Mouse (Mus musculus) c-Kit-positive CD71-negative TER-119-negative erythroid progenitor cells, embryonic 14.5 days (primary cell): ENCODE measurements at regions not wholly inside any gene's neighbourhood (a gene's known extent, or its start where the extent isn't known, plus 50 kb on each side); places are given as distances from the start of the nearest gene placed in this dataset.

Source experiments
- DNase-seq: peaks from one replicate; pipeline ENCODE4 v3.0.0-alpha.2; 2013; ENCODE audit warnings: low read depth

DNA sequence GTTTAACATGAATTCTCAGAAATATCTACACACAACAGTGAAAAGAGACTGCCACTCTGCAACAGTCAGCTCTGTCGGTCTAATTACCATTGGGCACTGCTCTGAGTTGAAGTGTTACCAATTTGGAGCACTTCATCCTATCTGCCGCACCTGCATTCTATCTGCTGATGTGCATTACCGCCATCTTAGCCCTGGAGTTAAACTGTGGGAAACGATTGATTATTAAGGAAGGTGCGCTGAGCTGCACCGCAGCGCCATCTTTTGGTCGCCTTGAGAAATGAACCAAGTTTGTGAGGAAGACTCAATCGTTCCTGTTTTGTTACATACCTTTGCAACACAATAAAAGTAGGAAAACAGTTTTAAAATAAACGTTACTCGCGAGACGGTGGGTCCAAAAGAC lies 110.5 kb downstream of the Rergl start:
- peak; percentile 10 for DNase-seq

DNA sequence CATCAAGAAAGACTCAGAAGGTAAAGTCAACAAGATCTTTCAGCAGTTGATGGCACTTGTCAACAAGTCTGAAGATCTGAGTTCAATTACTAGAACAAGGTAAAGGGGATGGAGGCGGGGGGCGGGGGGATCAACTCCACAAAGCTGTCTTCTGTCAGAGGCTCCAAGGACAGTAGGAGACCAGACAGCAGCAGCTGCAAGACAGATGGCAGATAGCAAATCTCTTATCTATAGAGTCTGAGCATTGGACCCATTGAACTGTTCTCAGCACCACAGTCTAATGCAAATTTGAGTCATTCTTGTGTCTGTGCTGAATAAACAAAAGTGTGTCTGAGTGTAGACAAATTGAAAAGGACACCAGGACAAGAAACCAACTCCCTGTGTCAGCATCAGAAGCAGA lies 150.8 kb downstream of the Rergl start:
- DNase-seq, result no peak

DNA sequence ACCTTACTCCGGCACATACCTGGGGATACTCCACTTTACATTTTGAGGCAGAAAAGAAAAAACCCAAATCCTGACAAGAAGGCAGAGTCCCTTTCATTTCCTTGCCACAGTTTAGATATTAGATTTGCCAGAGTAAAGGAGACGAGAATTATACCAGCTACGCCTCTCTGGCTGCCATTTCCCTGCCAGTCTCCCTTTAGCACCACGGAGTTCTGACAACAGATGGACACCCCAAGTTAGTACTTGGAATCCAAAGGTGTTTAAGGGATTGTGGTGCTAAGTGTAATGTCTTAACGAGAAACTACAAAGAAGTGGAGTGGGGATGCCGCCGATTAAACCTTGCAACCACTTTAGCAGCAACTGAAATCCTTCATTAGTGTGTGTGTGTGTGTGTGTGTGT lies 176.6 kb downstream of the Rergl start:
- DNase-seq, result no peak

DNA sequence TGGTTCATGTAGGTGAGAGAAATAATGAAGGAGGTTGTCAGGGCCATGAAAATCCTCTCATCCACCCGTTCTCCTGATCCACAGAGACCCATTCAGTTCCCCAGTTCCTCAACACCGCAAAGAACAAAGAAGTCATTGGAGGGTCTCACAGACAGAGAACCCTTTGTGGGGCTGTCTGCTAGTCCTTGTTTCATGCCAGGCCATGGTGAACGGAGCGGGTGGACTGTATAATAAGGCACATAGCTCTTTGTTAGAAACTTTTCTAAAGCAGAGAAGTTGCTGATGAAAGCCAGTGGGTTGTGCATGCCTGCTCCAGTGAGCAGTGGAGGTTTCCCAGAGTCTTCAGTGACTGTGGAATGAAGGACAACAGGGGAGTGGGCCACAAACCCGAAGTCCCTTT lies 194.1 kb downstream of the Rergl start:
- DNase-seq, result no peak

DNA sequence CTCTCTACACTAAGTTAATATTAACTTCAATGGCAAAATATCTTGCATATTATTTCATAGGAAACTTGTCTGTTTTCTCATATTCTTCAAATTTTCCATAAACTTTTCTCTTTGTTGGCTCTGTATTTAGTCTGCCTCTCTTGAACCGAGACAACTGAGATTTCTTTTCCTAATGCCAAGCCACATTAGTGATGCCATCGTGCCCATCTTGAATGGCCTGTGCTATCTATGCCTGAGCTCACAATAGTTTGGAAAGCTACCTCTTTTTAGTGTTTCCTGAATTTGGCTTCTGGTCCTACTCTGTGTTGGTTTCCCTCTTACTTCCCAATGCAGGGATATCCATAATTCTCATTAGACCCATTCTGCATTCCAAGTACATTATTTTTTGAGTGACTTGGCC lies 197.5 kb downstream of the Rergl start:
- DNase-seq, result no peak

DNA sequence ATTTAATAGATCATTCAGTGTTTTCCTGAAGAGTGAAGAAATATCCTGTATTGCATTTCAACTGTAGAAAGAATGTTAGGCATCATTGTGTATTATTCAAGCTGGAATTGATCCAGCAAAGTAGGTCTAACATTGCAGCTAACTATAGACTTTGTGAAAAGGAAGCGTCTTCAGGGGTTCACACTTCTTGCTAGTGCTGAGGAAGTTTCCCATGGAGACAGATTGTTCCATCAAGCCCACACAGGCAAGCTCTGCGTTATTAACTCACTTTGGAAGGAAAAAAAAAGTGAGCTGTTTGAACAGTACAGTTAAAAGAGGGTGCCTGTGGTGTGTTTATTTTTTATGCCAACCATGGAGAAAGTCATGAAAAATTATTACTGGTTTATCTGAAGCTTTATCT lies 206.1 kb downstream of the Rergl start:
- DNase-seq, result no peak

DNA sequence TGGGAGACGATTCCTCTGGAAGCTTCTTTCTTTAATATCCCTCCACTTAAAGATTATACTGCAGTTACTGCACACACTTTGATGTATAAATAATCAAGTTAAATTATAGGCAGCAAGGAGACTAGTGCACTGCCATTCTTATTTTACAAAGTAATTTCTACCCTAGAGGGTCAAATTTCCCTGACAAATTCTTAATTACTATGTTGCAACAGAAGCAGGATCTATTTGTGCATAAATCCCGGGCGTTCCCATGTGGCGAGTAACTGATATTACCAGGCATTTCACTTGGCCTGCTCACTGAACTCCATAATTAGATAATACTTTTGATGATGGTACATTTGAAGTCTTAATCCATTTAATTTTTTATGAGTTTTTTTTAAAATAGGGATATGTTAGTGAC lies 222.7 kb downstream of the Rergl start:
- no peak for DNase-seq

DNA sequence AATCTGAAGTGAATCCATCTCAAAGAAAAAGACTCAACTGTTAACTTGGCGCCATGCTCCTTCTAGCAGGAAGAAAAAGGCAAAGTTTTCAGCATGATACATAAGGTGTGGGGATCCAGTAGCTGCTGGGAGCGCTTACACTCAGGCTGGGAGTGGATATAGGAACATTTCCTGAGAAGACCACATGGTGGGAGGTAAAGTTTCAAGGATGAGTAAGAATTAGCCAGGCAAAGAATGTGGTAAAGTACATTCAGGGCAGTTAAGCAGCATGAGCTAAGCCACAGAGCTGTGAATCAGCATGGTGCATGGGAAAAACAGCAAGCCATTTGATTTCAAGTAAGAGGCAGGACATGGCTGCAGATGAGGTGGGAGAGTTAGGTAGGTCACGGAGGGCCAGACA lies 226.3 kb downstream of the Rergl start:
- DNase-seq, result no peak

DNA sequence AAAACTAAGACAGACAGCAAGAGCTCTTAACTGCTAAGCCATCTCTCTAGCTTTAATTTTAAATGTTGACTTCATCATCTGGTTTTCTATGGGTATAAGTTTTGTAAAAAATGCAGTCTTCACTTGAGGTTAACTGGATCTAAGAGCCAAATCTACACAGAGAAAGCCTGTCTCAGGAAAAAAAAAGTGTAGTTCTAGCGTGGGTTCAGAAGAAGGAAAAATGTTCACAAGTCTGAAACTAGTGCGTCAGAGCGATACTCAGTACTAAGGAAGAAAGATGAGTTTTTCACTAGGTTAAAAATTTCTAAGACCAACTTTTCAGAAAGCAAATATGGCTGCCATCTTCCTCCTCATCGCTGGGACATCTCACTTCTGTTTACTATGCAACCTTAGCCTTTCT lies 248.1 kb downstream of the Rergl start:
- no peak for DNase-seq

DNA sequence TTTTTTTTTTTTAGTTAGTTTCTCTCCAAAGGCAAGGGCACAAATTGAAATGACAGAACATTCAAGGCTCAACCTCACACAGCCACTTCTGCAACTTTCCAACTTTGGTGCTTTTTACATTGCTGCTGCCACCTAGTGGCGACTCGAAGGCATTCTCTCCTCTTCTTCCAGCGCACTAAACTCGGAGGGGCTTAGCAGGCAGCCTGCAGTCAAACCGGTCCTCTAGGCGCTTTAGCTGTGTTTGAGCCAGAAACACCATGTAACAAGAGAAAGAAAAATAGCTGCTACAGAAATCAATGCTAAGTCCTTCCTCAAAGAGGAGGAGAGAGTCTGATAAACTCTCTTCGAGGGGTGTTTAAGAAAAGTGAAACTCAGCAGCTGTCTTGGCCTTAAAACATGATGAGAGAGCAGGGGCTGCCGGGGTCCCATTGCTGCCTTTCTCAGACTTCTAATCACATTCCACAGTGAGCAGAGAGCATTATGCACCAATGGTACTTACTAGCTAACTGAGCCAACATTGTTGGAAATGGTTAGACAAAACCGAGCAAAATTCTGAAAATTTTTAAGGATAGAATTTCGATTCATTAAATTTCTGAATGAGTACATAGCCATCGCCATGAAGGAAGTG lies 252.7 kb downstream of the Rergl start:
- DNase-seq, result peak; percentile 25

DNA sequence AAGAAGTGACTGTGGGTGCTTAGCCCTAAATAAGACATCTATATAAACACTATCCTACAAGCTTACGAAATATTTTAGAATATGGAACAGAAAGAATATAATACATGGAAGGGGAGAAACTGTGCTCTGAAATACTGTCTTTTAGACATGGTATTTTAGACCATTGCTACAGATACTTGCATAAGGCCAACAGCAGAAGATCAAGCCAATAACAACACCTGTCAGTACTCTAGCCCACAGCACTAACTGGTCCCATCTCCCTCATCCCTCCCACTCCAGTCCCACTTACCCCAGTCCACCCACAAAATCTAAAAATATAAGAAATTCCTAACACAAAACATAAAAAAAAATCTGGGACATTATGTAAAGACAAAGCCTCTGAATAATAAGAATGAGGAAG lies 275.6 kb downstream of the Rergl start:
- DNase-seq, result no peak

DNA sequence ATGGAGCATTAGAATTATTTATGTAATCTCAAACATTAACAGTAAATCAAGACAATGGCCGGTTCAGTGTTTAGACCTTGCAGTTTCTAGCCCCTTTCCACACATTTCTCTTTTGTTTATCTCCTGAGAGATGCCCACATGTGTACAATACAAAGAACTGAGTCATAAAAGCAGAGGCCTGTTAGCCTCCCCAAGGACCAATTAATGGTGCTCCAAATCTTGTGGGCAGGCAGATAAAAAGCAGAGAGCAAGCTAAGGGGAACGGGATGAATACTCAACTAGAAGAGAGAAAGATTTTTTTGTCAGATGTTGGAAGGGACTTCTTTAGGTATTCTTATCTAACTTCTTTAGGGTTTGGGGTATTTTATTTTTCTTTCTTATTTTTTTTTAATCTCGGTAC lies 287.3 kb downstream of the Rergl start:
- DNase-seq, result no peak

DNA sequence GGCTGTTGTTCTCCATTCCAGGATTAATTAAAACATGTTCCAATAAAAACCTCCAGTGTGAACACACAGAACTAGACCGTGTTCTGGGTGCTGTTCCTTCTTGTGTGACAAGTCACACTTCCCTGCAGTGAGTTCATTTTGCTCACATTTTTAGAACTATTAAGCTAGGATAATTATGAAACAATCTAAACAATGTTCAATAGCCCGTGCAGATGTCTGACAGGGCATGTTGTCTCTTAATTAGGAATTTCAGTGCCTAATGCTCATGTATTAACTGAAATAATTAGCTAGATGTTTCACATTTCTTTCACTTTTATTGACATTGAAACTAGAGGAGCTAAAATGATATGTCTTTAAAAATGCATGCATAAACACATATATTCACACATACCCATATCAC lies 291.5 kb downstream of the Rergl start:
- DNase-seq, result no peak

DNA sequence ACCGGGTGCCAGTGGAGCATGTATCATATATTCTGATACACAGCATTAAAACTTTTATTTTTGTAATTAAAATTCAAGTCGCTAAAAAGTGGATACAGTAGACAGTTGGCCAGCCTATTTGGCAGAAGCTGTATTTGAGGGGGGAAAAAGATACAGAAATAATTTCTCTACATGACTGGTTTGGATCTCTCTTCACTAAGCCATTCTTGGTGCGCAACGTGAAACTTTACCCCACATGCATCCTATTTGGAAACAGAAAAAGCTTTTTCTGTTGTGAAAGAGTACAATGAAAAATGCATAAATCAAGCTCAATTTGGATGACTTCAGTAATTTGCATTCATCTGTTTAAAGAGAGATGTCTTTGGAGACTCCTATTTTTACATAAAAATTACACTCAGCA lies 303.2 kb downstream of the Rergl start:
- no peak for DNase-seq

DNA sequence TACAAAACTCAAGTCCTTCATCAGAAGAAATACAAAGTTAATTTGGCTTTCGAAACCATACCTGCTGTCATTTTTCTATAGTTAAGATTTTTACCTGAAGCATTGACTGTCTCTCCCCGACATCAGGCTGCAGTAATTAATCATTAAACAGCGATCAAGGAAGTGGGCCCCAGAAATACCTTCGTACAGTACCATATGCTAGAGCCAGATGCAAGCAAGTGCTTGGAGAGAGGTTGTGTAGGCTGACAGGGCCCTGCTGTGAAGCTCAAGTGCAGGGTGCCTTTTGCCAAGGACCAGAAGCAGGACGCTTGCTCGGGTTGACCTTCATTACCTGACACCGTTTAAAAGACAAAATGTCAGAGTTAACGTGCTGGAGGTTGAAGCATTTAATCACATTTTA lies 315.3 kb downstream of the Rergl start:
- no peak for DNase-seq

DNA sequence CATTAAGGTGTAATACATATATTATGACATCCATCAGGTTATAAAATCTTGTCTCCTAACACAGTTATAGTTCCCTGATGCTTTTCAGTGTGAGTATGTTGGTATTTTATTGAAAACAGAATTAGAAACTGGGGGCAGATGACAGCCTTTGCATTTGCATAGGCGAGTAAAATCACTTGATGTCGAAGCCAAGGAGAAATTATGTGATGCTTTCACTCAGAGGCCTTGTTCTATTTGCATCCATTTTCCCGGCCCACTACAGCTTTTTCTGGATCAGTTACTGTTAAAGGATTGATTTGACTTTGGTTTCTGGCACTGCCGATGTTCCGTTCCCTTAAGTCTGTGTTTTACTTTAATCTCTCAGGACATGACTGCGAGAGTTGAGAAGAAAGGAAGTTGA lies 341.4 kb downstream of the Rergl start:
- no peak for DNase-seq

DNA sequence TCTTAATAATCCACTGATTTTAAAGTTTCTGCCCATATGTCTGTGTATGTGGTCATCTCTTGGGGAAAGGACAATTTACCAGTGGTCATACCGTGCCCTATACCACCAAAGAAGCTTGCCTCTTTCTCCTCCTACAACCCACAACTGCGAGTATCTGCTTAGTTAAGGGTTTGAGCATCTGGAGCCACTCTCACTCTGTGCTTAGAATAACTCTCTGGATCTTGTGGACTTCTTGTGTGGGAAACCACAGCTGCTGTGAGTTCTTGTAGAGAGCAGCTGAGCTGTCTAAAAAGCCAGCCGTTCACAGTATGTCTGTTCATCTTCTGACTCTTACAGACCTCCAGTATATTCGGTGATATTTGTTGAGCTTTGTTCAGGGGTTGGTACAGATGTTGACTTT lies 342.0 kb downstream of the Rergl start:
- no peak for DNase-seq

DNA sequence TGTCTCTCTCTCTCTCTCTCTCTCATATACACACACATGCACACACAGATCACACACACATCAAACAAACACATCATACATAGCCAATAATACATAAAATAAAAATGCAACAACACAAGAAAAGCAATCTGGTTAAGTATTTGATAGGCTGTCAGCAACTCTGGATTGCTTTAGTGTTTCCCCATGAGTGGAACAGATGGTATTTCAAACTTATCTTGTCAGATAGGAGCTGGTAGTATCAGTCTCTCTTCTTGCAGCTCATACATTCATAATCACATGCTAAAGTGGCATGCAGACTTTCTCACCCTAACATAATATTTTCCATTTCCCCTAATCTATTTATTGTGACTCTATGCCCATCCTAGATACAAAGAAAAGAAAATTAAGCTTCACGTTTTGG lies 347.0 kb downstream of the Rergl start:
- DNase-seq, result no peak

DNA sequence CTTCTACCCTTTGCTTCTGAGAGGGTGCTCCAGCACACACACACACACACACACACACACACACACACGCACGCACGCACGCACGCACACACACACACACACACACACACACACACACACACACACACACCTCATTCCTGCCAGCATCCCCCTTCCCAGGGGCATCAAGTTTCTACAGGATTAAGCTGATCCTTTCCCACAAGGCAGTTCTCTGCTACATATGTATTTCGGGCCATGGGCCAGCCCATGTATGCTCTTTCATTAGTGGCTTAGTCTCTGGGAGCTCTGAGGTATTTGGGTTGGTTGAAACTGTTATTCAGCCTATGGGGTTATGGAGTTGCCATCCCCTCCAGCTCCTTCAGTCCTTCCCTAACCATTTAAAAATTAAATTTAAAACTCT lies 366.1 kb downstream of the Rergl start:
- no peak for DNase-seq

DNA sequence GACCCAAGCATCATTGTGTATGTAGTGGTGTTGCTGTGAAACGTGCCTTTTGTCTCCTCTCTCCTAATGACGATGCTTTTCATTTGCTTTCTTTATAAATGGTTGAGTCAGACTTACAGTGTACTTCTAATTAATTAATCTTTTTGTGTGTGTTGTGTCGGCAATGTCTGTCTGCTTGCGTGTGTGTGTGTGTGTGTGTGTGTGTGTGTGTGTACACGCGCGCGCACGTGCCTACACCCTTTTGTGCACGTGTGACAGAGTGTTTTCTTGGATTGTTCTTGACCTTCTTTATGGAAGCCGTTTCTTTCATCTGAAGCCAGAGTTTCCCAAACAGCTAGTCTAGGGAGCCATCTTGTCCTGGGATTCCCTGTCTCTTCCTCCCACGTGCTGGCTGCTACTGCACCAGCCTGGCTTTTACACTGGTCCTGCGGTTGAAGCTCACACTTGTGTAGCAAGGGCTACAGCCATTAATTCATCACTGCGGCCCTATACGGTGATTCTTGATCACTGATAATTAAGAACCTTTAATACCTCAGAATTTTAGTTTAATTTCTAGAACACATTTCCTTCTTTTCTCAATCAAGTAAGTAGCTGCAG lies 369.6 kb downstream of the Rergl start:
- DNase-seq, result no peak

DNA sequence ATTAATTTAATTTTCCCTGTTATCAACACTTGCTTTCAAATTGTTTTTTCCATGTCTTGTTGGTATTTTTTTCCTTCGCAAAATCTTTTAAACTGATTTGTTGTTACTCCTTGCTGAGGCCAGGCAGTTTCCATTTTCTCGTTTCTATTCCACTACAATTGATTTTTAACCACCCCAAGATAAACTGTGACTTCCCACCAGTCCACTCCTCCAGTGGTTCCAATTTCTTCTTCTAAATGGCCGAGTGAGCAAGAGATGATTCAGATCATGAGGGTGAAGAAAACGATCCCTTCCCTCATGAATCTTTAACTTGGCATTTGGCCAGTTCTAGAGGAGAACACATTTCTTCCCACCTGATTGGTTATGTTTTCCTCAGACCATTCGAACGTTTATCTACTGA lies 393.5 kb downstream of the Rergl start:
- no peak for DNase-seq

DNA sequence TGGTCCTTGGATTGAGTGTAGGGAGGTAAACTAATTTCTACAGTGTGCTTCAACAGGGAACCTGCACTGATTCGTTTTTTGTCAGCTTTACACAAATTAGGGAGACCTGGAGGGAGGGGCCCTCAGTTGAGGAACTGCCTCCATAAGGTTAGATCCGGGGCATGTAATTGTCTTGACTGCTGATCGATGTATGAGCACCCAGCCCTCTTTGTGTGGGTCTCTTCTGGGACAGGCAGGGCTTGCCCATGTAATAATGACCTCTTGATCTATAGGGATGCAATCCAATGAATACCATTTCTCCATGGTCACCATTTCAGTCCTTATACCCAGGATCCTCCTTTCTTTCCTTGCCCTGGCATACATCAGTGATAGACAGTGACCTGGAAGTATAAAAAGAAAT lies 398.4 kb downstream of the Rergl start:
- DNase-seq, result no peak

DNA sequence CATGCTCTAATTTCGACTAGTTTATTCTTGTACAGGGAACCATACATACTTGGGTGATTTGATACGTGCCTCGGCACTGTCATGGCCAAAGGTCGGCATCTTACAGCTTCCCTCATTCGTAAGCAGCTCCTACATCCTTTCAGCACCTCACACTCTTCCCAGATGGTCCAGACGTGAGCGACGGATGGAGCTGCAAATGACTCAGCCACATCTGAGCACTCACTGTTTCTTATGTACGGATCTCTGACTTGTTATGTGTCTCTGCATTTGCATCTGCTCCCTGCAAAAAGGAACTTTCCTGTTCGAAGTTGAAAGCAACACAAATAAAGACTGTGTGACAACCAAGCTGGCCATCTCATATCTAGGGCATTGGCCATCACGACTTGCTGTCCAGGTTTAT lies 402.5 kb downstream of the Rergl start:
- no peak for DNase-seq

DNA sequence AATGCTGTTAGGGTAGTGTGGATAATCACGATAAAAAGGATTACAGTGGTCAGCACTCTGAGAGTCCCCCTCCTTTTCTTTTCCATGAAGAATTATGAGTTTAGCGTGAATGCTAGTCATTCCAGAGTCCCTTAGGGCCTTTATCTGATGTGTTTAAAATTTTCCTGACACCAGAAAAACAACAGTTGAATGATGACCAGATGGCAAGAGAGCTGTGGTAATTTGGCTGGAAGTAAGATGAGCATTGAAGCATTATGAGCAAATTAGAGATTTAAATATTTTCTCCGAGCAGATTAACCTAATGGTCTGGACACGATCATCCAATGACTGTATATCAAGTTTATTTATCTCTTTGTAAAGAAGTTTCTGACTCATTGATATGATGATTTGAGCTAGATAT lies 417.1 kb upstream of the Igbp1b start:
- DNase-seq, result no peak

DNA sequence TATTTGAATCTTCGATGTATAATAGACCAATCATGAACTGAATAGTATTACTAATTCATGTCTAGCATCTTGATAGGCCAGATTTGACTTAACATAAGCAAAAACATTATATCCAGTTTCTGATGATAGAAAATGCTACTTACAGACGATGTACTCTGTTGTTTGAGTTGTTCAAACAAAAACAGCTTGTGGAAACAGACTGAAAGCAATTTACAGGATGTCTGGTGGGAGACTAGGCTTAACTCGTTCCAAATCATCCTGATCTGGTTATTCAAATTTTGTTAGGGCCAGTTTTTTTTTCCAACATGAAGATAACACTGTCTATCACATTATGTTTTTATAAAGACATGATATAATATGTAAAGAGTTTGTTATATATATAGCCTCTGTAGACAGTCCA lies 369.4 kb upstream of the Igbp1b start:
- DNase-seq, result no peak
